Mouse (Mus musculus) liver, embryonic 14.5 days (tissue): Measurements from ENCODE around the gene Slc44a5.

Experiments used
- CTCF ChIP-seq: IDR thresholded peaks from 2 replicates; pipeline ENCODE4 v1.5.1; 2016; ENCODE audit warnings: antibody characterized with exemption, low read depth, control low read depth
- EP300 ChIP-seq: IDR thresholded peaks from 2 replicates; pipeline ENCODE4 v1.6.1; 2016; ENCODE audit warnings: antibody characterized with exemption, low read depth

- TF ChIP-seq CTCF (no peak), EP300 (no peak)
These were observed 2.6 kb downstream of the Slc44a5 start for GRCm38 (mm10) chr3:153975791-153976190.
